Mouse (Mus musculus) limb, embryonic 11.5 days (tissue): ENCODE data around the gene Ptpn11. TPM values are rescaled to one million over a fixed set of nuclear protein-coding genes. Genes with fewer than 3 reads are reported as not detected.
"Not testable (repeated sequence)": the region's sequence is repeated elsewhere in the genome, so short reads cannot be mapped to it uniquely, and the experiment has no call there.

Source experiments
- ATAC-seq: fragments of 200-750 bp; cut with Nextera tagmentation; 2 replicates; pipeline ENCODE4 v1.8.0; 2017; ENCODE audit warnings: low read depth; ENCODE audit not compliant: insufficient number of reproducible peaks, low FRiP score, low TSS enrichment
- DNase-seq: peaks from one replicate; pipeline ENCODE4 v3.0.0-alpha.2; 2015; ENCODE audit warnings: low spot score
- H3K27ac ChIP-seq: fragments of 300-500 bp; sonication (generic); replicated peaks from 2 replicates; pipeline ENCODE4 v1.5.1; 2014; ENCODE audit warnings: low read depth, mild to moderate bottlenecking, low read length
- H3K27me3 ChIP-seq: fragments of 300-500 bp; sonication (generic); 2 replicates; pipeline ENCODE4 v1.6.1; 2014; ENCODE audit warnings: mild to moderate bottlenecking, low read length, mixed read lengths; ENCODE audit not compliant: control insufficient read depth, insufficient read depth
- H3K36me3 ChIP-seq: fragments of 300-500 bp; sonication (generic); 2 replicates; pipeline ENCODE4 v1.6.1; 2014; ENCODE audit warnings: mild to moderate bottlenecking, low read length, moderate library complexity, mixed read lengths; ENCODE audit not compliant: control insufficient read depth, insufficient read depth
- H3K4me1 ChIP-seq: fragments of 300-500 bp; sonication (generic); 2 replicates; pipeline ENCODE4 v1.6.1; 2014; ENCODE audit warnings: low read length, mixed read lengths; ENCODE audit not compliant: control insufficient read depth, insufficient read depth
- H3K4me2 ChIP-seq: fragments of 300-500 bp; sonication (generic); 2 replicates; pipeline ENCODE4 v1.6.1; 2014; ENCODE audit warnings: low read depth, mild to moderate bottlenecking, moderate library complexity; ENCODE audit not compliant: severe bottlenecking
- H3K4me3 ChIP-seq: fragments of 300-500 bp; sonication (generic); 2 replicates; pipeline ENCODE4 v1.5.1; 2014; ENCODE audit warnings: low read depth, low read length
- H3K9ac ChIP-seq: fragments of 300-500 bp; sonication (generic); 2 replicates; pipeline ENCODE4 v1.6.1; 2014; ENCODE audit warnings: mild to moderate bottlenecking, low read length
- H3K9me3 ChIP-seq: fragments of 300-500 bp; sonication (generic); 2 replicates; pipeline ENCODE4 v1.6.1; 2016; ENCODE audit warnings: low read length; ENCODE audit not compliant: control insufficient read depth
- WGBS: fragments of 180-500 bp; shearing (Covaris S2); extraction: QIAGEN DNeasy Blood & Tissue Kit; methylation state at CpG from one replicate; pipeline ENCODE4 v1.1.7; 2014; 5-methylcytosine and 5-hydroxymethylcytosine counted together
- polyA plus RNA-seq: library from polyadenylated mRNA; unstranded; fragments of >200 nt; fragmentation: Nextera tagmentation; extraction: Ambion mirVana; gene quantifications from 2 replicates; pipeline ENCODE4 v1.2.1, GENCODE M21; 2014

Ptpn11 gene
- polyA plus RNA-seq, 1 experiment from 2014 or later, result 27.5 TPM

- Histone ChIP-seq H3K4me1 (peaks cover 5% of the 10 kb centered on the region; the same call in 1 of the 2 replicates), H3K4me3 (no peak overlapping the region), H3K9ac (no peak overlapping the region), H3K36me3 (peaks cover 39% of the 10 kb centered on the region), H3K27ac (no peak overlapping the region), H3K4me2 (no peak overlapping the region), H3K27me3 (no peaks in the 10 kb centered on the region), H3K9me3 (no peaks in the 10 kb centered on the region)
- DNase-seq (no peak), ATAC-seq (no peak)
- WGBS, result 100% methylated on average over 1 of the region's 1 CpGs
These were observed 19.4 kb upstream of the Ptpn11 start for GRCm38 (mm10) chr5:121210601-121210924.

GRCm38 (mm10) chr5:121209755-121210600 is 18.8 kb upstream of the Ptpn11 start:
- no peaks in the 10 kb centered on the region for H3K9me3 ChIP-seq
- no peak overlapping the region for H3K27ac ChIP-seq
- no peak overlapping the region for H3K9ac ChIP-seq
- DNase-seq (no peak), ATAC-seq (no peak)
- peaks cover 5% of the 10 kb centered on the region; the same call in 1 of the 2 replicates for H3K4me1 ChIP-seq
- peaks cover 39% of the 10 kb centered on the region for H3K36me3 ChIP-seq
- no peak overlapping the region for H3K4me2 ChIP-seq
- no peaks in the 10 kb centered on the region for H3K27me3 ChIP-seq
- no peak overlapping the region for H3K4me3 ChIP-seq
- 95% methylated on average over 9 of the region's 9 CpGs for WGBS

GRCm38 (mm10) chr5:121206984-121207383 is 15.8 kb upstream of the Ptpn11 start:
- 87% methylated on average over 3 of the region's 3 CpGs for WGBS
- peaks cover 5% of the 10 kb centered on the region; the same call in 1 of the 2 replicates for H3K4me1 ChIP-seq
- DNase-seq, result no peak
- H3K9ac ChIP-seq, result no peak overlapping the region
- no peak overlapping the region for H3K4me3 ChIP-seq
- H3K27me3 ChIP-seq, result no peaks in the 10 kb centered on the region
- H3K4me2 ChIP-seq, result no peak overlapping the region
- ATAC-seq, result no peak
- H3K27ac ChIP-seq, result no peak overlapping the region
- peaks cover 38% of the 10 kb centered on the region for H3K36me3 ChIP-seq
- no peaks in the 10 kb centered on the region for H3K9me3 ChIP-seq

GRCm38 (mm10) chr5:121206540-121206939 is 15.3 kb upstream of the Ptpn11 start:
- no peak overlapping the region; the same call in 1 of the 2 replicates for H3K4me2 ChIP-seq
- no peaks in the 10 kb centered on the region for H3K27me3 ChIP-seq
- peaks cover 35% of the 10 kb centered on the region for H3K36me3 ChIP-seq
- no peak overlapping the region for H3K27ac ChIP-seq
- H3K9ac ChIP-seq, result no peak overlapping the region
- DNase-seq (no peak), ATAC-seq (no peak)
- peaks cover 5% of the 10 kb centered on the region; the same call in 1 of the 2 replicates for H3K4me1 ChIP-seq
- H3K4me3 ChIP-seq, result no peak overlapping the region
- 85% methylated on average over 9 of the region's 9 CpGs for WGBS
- no peaks in the 10 kb centered on the region for H3K9me3 ChIP-seq

GRCm38 (mm10) chr5:121205537-121206130 is 14.4 kb upstream of the Ptpn11 start:
- peak overlapping the region; percentile 99 for H3K9ac ChIP-seq
- peaks cover 31% of the 10 kb centered on the region for H3K36me3 ChIP-seq
- H3K4me2 ChIP-seq, result peak overlapping the region; percentile 50
- H3K27me3 ChIP-seq, H3K27ac ChIP-seq, H3K4me1 ChIP-seq, ATAC-seq, H3K9me3 ChIP-seq, DNase-seq: not testable (repeated sequence)
- 76% methylated on average over 8 of the region's 10 CpGs for WGBS
- peak overlapping the region; percentile 91 for H3K4me3 ChIP-seq

- Histone ChIP-seq H3K27ac (peak within 1 kb of the TSS; percentile 65; the same call in 1 of the 2 replicates), H3K9me3 (no peaks in the 10 kb centered on the region), H3K27me3 (no peaks in the 10 kb centered on the region), H3K36me3 (peaks cover 23% of the 10 kb centered on the region), H3K9ac (peak within 1 kb of the TSS; percentile 99), H3K4me2 (peak within 1 kb of the TSS; percentile 50), H3K4me3 (peak within 1 kb of the TSS; percentile 91), H3K4me1 (peaks cover 5% of the 10 kb centered on the region; the same call in 1 of the 2 replicates)
- peak; percentile 83 for DNase-seq
- WGBS, result 3% methylated on average over 52 of the region's 52 CpGs
- ATAC-seq, result peak; percentile 85
These were observed 13.2 kb upstream of the Ptpn11 start, which contains the start of gene Rpl6 for GRCm38 (mm10) chr5:121204132-121205089. TSS of gene Rpl6 (plus strand) at chr5:121204481.

GRCm38 (mm10) chr5:121202467-121202866 is 11.3 kb upstream of the Ptpn11 start:
- Histone ChIP-seq H3K36me3 (peaks cover 12% of the 10 kb centered on the region), H3K4me2 (no peak overlapping the region), H3K9ac (no peak overlapping the region), H3K4me3 (no peak overlapping the region), H3K4me1 (peaks cover 5% of the 10 kb centered on the region; the same call in 1 of the 2 replicates), H3K27me3 (no peaks in the 10 kb centered on the region), H3K9me3 (no peaks in the 10 kb centered on the region), H3K27ac (no peak overlapping the region)
- 88% methylated on average over 1 of the region's 1 CpGs for WGBS
- no peak for ATAC-seq
- DNase-seq, result no peak

GRCm38 (mm10) chr5:121201739-121202138 is 10.5 kb upstream of the Ptpn11 start:
- Histone ChIP-seq H3K4me2 (no peak overlapping the region), H3K4me3 (no peak overlapping the region), H3K27me3 (no peaks in the 10 kb centered on the region), H3K4me1 (peaks cover 5% of the 10 kb centered on the region; the same call in 1 of the 2 replicates), H3K9me3 (no peaks in the 10 kb centered on the region), H3K27ac (no peak overlapping the region), H3K36me3 (peaks cover 8% of the 10 kb centered on the region), H3K9ac (no peak overlapping the region)
- ATAC-seq (no peak), DNase-seq (no peak)
- WGBS, result 53% methylated on average over 3 of the region's 3 CpGs
